Mouse (Mus musculus): Measurements from ENCODE around the gene Rusc2. TPM values are rescaled to one million over a fixed set of nuclear protein-coding genes. Genes with fewer than 3 reads are reported as not detected.
A peak's percentile ranks its signal among the peaks of the same experiment; 100 is the strongest.

Gene Rusc2
- total and polyA plus RNA-seq, 3 experiments, result 27.5 to 45.3 (median 43.5) TPM

DNA sequence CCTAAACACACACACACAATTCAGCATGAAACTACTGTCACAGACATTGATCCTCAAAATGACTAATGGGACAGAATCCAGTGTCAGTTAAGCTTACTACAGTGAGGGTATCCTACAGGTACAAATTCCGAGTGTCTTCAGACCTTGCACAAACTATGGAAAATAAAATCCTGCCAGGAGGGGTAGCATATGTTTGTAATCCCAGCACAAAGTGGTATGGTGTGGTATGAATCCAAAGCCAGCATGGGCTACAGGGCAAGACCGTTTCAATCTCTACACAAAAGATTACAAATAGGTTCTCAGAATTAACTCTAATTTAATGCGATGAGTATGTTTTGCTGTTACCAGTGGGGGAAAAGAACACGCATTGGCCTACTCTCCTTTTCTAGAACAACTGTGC lies 59.9 kb downstream of the Rusc2 start, which contains the start of gene Tesk1:
Gene Tesk1 (plus strand): TSS at position 301 of the 400 bp plus-strand sequence.
- Histone ChIP-seq H3K79me2 (replicated peaks; ENCODE audit: control insufficient read depth, insufficient read depth, low read length) (no peaks in the 10 kb centered on the region), H3K27me3 (ENCODE audit: control insufficient read depth, insufficient read depth, low read length) (no peaks in the 10 kb centered on the region), H3K36me3 (ENCODE audit: control insufficient read depth, insufficient read depth, low read length) (no peaks in the 10 kb centered on the region), H3K27ac (peak within 1 kb of the TSS; percentile 87), H3K4me3 (peak within 1 kb of the TSS; percentile 77), H3K9ac (ENCODE audit: low read depth, low read length) (peak within 1 kb of the TSS; percentile 66), H3K4me1 (ENCODE audit: control insufficient read depth, insufficient read depth, low read length) (peaks cover 3% of the 10 kb centered on the region; the same call in 1 of the 2 replicates)
- DNase-seq, result no peak
- intact Hi-C loops (cut with DNase I), result loop anchor here (2.0 to 5.0 kb wide), 4 partner anchors 37 to 136 kb away; partner anchors contain the start of genes Creb3, Gba2, Rgp1 and Tln1
- no peak for TF ChIP-seq EP300 (IDR thresholded peaks at IDR 0.05; ENCODE audit: insufficient read depth, low read depth, low read length)
- TF ChIP-seq POLR2A (IDR thresholded peaks at IDR 0.05; ENCODE audit: insufficient read depth, low read depth, low read length), result no peak
- no peak for TF ChIP-seq CTCF (IDR thresholded peaks at IDR 0.05)
- WGBS, result 21% methylated on average over 4 of the region's 4 CpGs

DNA sequence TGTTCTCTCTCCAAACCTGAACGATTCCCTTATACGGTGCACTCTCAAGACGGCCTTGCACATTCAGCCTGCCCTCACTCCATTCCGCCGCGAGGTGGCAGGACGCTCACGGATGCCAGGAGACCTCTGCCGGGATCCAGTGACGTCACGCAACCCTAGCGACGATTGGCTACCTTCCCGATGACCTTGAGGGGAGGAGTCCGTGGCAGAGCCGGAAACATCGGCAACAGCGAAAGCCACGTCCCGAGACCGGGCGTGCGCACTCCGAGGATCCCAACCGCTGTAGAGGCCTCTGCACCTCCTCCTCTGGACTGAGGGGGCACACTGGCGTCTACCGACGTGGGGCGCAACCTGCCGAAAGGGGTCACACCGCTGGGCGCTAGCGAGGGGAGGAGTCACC lies 60.3 kb downstream of the Rusc2 start:
- H3K4me3 ChIP-seq, result peak overlapping the region; percentile 77
- H3K27me3 ChIP-seq (ENCODE audit: control insufficient read depth, insufficient read depth, low read length), result no peaks in the 10 kb centered on the region
- peak overlapping the region; percentile 66 for H3K9ac ChIP-seq (ENCODE audit: low read depth, low read length)
- H3K79me2 ChIP-seq (replicated peaks; ENCODE audit: control insufficient read depth, insufficient read depth, low read length), result no peaks in the 10 kb centered on the region
- DNase-seq, result peak; percentile 99
- peaks cover 3% of the 10 kb centered on the region; the same call in 1 of the 2 replicates for H3K4me1 ChIP-seq (ENCODE audit: control insufficient read depth, insufficient read depth, low read length)
- intact Hi-C loops (cut with DNase I), result loop anchor here (2.0 to 5.0 kb wide), 4 partner anchors 37 to 135 kb away; partner anchors contain the start of genes Creb3, Gba2, Rgp1 and Tln1
- under 1% methylated on average over 33 of the region's 33 CpGs for WGBS
- peak overlapping the region; percentile 87 for H3K27ac ChIP-seq
- peak; percentile 89 for TF ChIP-seq CTCF (IDR thresholded peaks at IDR 0.05)
- peak; percentile 98 for TF ChIP-seq POLR2A (IDR thresholded peaks at IDR 0.05; ENCODE audit: insufficient read depth, low read depth, low read length)
- TF ChIP-seq EP300 (IDR thresholded peaks at IDR 0.05; ENCODE audit: insufficient read depth, low read depth, low read length), result peak; percentile 94
- H3K36me3 ChIP-seq (ENCODE audit: control insufficient read depth, insufficient read depth, low read length), result no peaks in the 10 kb centered on the region

DNA sequence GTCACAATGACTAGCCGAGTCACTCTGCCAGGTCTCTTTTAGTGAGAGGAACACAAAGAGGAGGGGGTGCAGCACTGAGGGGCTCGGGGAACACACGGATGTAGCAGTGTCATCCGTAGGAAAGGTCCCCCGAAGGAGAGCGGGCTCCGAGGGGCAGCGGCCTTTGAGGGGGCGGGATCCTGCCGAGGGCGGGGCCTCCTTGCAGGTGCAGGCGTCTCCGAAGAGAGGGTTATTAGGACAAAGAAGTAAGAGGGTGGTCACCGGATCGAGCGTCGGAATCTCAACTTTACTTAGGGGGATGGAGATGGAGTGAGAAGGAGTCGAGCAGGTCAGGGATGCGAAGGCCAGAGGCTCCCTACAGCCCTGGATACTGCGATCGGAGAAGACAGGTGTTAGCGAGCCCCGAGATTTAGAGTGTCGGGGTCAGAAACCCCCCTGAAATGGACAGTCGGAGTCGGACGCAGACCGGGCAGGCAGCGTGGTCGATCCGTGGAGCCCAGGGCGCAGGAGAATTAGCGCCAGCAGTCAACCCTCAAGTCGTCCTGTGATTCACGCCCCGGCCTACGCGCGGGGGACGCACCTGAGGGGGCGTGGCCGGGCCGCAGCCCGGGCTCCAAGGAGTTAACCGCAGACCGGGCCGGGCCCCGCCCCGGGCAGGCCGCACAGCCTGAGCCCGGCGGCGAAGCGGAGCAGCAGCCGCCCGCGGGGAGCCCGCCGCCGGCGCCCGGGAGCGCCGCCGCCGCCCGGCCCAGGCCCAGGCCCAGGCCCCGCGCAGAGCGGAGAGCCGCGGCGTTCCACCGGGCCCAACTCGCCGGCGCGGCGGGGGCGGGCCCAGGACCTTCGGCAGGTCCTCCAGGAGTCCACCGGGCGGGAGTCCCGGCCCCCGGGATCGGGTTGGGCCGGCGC lies 60.9 kb downstream of the Rusc2 start:
- Histone ChIP-seq H3K27me3 (ENCODE audit: control insufficient read depth, insufficient read depth, low read length) (no peaks in the 10 kb centered on the region), H3K4me3 (peak overlapping the region; percentile 77), H3K79me2 (replicated peaks; ENCODE audit: control insufficient read depth, insufficient read depth, low read length) (no peaks in the 10 kb centered on the region), H3K4me1 (ENCODE audit: control insufficient read depth, insufficient read depth, low read length) (peaks cover 3% of the 10 kb centered on the region; the same call in 1 of the 2 replicates), H3K9ac (ENCODE audit: low read depth, low read length) (peak overlapping the region; percentile 66), H3K27ac (peak overlapping the region; percentile 87), H3K36me3 (ENCODE audit: control insufficient read depth, insufficient read depth, low read length) (no peaks in the 10 kb centered on the region)
- intact Hi-C loops (cut with DNase I), result loop anchor here (2.0 to 5.0 kb wide), 4 partner anchors 36 to 135 kb away; partner anchors contain the start of genes Creb3, Gba2, Rgp1 and Tln1
- WGBS, result under 1% methylated on average over 77 of the region's 88 CpGs
- TF ChIP-seq CTCF (IDR thresholded peaks at IDR 0.05), result no peak
- TF ChIP-seq EP300 (IDR thresholded peaks at IDR 0.05; ENCODE audit: insufficient read depth, low read depth, low read length), result no peak
- TF ChIP-seq POLR2A (IDR thresholded peaks at IDR 0.05; ENCODE audit: insufficient read depth, low read depth, low read length), result no peak
- peak; percentile 80 to 87 for DNase-seq

DNA sequence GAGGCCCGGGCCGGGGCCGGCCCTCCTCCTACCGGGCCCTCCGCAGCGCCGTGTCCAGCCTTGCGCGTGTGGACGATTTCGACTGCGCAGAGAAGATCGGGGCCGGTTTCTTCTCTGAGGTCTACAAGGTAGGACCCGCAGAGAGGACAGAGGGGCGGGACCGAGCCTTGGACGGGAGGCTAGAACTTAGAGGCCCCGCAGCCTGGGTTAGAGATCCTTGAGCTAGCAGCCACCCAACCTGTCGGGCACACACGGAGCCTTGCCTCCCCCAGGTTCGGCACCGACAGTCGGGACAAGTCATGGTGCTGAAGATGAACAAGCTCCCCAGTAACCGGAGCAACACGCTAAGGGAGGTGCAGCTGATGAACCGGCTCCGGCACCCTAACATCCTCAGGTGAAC lies 61.7 kb downstream of the Rusc2 start:
- H3K27ac ChIP-seq, result peak overlapping the region; percentile 87; the same call in 1 of the 2 replicates
- intact Hi-C loops (cut with DNase I), result loop anchor here (2.0 to 5.0 kb wide), 4 partner anchors 35 to 134 kb away; partner anchors contain the start of genes Creb3, Gba2, Rgp1 and Tln1
- no peak for DNase-seq

GRCm38 (mm10) chr4:43447251-43447650 lies 65.5 kb downstream of the Rusc2 start:
- peak; percentile 32 to 37 for DNase-seq
- H3K27me3 ChIP-seq (ENCODE audit: control insufficient read depth, insufficient read depth, low read length), result no peaks in the 10 kb centered on the region
- no peaks in the 10 kb centered on the region for H3K36me3 ChIP-seq (ENCODE audit: control insufficient read depth, insufficient read depth, low read length)
- H3K9ac ChIP-seq (ENCODE audit: low read depth, low read length), result no peak overlapping the region
- H3K4me1 ChIP-seq (ENCODE audit: control insufficient read depth, insufficient read depth, low read length), result peaks cover 3% of the 10 kb centered on the region; the same call in 1 of the 2 replicates
- H3K27ac ChIP-seq, result no peak overlapping the region
- H3K79me2 ChIP-seq (replicated peaks; ENCODE audit: control insufficient read depth, insufficient read depth, low read length), result no peaks in the 10 kb centered on the region
- intact Hi-C loops (cut with DNase I), result no loop called here
- no peak overlapping the region for H3K4me3 ChIP-seq
- TF ChIP-seq POLR2A (IDR thresholded peaks at IDR 0.05; ENCODE audit: insufficient read depth, low read depth, low read length), result no peak
- TF ChIP-seq CTCF (IDR thresholded peaks at IDR 0.05), result no peak
- no peak for TF ChIP-seq EP300 (IDR thresholded peaks at IDR 0.05; ENCODE audit: insufficient read depth, low read depth, low read length)
- WGBS, result 77% methylated on average over 13 of the region's 13 CpGs

More for the DNA sequence above, 61.7 kb downstream of the Rusc2 start:
- TF ChIP-seq CTCF (IDR thresholded peaks at IDR 0.05) (no peak), POLR2A (IDR thresholded peaks at IDR 0.05; ENCODE audit: insufficient read depth, low read depth, low read length) (no peak), EP300 (IDR thresholded peaks at IDR 0.05; ENCODE audit: insufficient read depth, low read depth, low read length) (no peak)
- Histone ChIP-seq H3K36me3 (ENCODE audit: control insufficient read depth, insufficient read depth, low read length) (no peaks in the 10 kb centered on the region), H3K27me3 (ENCODE audit: control insufficient read depth, insufficient read depth, low read length) (no peaks in the 10 kb centered on the region), H3K4me1 (ENCODE audit: control insufficient read depth, insufficient read depth, low read length) (peaks cover 3% of the 10 kb centered on the region; the same call in 1 of the 2 replicates), H3K79me2 (replicated peaks; ENCODE audit: control insufficient read depth, insufficient read depth, low read length) (no peaks in the 10 kb centered on the region), H3K4me3 (peak overlapping the region; percentile 77), H3K9ac (ENCODE audit: low read depth, low read length) (peak overlapping the region; percentile 66)
- WGBS, result 2% methylated on average over 24 of the region's 28 CpGs
